Mouse (Mus musculus): ENCODE results near the gene Racgap1. TPM values are rescaled to one million over a fixed set of nuclear protein-coding genes. Genes with fewer than 3 reads are reported as not detected.

Gene Racgap1
- total RNA-seq, 4 experiments from 2014 or later: 9.3 to 11.5 (median 10.2) TPM

DNA sequence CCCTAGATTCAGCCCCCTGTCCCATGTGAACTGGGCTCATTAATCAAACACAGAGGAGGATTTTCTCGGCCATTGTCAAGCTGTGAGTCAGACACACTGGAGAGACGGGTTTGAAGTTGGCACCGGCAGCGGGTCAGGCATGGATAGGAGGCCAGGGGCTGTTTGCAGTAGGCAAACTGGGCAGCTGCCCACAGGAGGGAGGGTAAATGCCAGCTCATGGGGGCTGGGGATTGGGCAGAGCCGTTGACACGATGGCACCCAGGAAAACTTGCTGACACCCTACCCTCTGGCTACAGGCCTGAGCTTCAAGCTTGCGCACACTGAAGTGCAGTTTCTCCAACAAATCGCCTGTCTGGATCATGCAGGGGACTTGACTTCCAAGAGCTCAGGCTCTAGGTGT lies 59.3 kb downstream of the Racgap1 start:
- DNase-seq (ENCODE audit: low spot score in 2 of 2): no peak

DNA sequence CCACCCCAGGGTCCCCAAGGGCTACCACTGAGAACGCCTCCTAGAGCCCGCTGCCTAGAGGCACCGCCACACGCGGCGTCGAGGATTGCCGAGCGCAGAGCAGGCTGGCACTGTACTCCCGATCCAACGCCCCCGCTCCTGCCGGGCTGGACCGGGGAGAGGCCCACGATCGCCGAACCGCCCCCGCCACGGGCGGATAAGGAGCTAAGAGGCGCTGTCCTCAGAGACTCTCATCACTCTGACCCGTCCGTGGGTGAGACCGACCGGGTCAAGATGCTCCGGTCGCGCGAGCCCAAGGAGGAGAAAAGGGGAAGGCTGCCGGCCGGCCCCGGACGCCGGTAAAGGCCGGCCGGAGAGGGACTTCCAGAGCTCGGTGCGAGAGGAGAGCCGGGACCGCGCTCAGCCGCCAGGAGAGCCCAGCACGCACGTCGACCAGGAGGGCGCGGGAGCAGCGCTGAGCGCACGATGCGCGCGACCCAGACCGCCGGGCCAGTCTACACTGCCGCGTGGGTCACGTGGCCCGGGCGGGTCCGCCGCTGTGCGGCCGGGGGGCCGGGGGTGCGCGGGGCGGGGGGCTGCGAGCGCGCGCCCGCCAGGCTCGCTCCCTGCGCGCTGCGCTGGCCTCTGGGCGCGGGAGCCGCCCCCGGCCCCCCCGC lies 60.9 kb downstream of the Racgap1 start, which contains the start of gene Aqp5:
Gene Aqp5 (plus strand): TSS at position 354 of the 656 bp plus-strand sequence.
- DNase-seq (ENCODE audit: low spot score in 2 of 2): no peak

DNA sequence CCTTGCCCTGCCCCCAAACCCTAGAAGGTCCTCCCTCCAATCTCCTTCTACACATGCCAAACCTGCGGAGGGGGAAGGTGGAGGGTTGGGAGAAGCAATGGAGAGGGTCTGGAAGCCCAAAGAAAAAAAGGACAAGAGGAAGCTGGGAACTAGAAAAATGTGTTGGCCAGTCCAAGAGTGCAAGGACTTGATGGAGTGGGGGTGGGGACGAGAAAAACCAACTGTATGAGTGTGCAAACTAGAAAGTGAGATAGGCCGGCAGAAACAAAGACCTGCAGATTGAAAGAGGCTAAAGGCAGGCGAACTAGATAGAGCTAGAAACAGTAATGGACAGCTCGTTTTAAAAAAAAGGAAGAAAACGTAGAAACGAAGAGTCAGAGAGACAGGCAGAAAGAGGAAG lies 61.8 kb downstream of the Racgap1 start:
- DNase-seq (ENCODE audit: low spot score in 2 of 2): no peak

DNA sequence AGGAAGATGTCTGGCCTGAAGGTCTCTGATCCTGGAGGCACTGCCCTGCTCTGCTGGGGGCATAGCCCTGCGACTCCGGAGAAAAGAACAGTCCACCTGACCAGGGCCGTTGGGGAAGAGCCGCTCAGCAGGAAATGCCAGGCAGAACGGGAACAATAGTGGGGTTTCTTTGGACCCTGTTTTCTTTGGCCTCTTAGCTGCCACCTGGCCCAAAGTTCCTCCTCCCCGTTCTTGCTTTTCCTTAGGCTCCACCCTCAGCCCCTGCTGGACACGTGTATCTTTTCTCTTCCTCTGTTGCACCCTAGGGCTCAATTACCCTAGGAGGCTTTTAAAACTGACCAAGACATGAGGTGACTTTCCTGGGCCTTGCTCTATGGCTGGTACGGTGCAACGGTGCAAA lies 62.2 kb downstream of the Racgap1 start:
- no peak for DNase-seq (ENCODE audit: low spot score in 2 of 2)

DNA sequence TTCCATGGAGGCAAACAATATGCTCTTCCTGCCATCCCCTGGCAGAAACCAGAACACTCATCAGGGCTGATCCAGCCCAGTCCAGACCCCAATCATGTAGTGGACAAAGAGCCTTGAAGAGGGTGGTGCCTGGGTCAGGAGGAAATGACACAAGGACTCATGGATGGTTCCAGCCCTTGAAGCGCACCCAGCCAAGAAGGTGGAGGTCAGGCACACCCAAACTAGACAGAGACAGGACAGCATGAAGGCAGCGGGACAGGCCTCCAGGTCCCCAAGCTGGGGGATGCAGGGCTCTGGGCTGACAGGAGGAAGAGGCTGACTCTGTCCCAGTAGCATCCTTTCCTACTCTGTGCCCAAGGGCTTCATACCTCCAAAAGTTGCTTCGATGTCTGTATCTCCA lies 64.9 kb downstream of the Racgap1 start:
- DNase-seq (ENCODE audit: low spot score in 2 of 2): no peak

DNA sequence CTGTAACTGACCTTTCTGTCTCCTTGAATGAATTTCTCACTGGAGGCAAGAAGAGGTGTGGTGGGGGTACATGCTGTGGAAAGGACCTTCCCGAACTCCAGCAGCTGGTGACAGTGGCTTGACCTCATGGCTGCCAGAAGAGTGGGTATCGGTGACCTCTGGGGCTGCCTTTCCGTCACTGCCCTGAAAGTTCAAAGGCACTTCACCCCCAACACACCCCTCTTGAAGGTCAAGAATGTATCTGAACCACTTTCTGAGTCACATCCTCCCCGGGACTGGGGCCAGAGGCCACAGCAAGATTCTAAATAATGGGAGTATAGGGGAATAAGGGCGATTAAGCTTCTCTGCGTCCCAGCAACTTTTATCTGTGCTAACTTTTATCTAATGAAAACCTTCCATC lies 65.7 kb downstream of the Racgap1 start:
- DNase-seq (ENCODE audit: low spot score in 2 of 2): no peak

DNA sequence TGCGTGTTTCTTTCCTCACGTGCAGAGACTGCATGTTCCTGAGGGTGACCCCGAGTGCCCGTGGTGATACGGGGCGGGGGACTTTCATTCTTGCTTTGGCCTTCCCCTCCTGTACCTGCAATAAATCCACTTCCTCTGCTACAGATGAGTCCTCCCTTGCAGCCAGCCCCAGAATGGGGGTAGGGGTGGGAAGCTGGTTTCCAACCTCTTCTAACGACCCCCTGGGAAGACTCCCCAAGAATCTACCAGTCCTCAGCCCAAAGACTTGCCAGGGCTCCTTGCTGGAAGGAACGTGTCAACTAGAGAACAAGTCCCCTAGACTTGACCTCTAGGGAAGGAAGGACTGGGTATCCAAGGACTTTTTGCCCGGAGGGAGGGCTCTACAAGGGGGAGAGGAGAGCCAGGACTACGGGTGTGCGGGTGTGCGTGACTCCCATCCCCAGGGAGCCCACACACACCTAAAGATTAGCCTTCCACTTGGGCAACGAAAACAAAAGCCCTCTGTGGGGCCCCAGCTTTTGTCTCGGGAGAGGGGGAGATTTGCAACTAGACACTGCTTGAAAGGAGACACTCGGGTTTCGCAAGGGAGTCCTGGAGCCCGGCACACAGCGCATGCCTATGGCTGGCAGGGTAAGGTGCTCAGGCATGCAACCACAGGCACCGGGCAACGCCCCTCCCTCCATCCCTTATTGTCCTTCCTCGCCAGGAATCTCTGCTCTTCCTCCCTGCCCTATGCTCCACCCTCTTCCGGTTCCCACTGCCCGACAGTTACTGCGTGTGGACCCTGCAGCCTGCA lies 66.9 kb downstream of the Racgap1 start:
- no peak for DNase-seq (ENCODE audit: low spot score in 2 of 2)

DNA sequence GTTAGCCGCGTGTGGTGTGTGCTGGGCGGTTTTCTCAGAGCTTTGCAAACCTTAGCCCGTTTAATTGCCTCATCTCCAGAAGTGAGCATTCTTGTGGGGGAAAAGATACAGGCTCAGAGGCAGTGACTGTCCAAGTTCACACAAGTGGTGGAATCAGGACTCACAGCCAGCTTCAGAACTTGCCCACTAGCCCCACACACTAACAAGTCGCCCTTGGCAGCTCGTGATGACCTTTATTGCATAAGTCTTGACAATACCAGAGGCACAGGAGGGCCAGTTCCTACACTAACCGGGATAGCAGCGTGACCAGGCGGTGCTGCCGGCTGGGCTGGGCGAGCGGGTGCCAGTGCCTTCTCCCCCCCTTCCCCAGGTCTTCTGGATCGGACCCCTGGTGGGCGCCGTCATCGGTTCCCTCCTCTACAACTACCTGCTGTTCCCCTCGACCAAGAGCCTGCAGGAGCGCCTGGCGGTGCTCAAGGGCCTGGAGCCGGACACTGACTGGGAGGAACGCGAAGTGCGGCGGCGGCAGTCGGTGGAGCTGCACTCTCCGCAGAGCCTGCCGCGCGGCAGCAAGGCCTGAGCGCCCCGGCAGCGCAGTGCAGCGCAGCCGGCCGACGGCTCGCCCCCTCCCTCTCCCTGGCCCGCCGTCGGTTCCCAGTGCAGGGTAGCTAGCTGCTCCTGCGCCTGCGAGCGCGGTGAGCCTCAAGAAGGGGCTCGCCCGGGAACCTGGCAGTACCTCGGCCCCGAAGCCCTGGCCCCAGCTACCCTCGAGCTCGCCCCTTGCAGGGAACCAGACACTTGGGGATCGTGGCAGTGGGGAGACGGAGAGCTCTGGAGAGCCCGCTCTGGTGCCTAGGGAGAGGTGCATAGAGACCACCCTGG lies 67.8 kb downstream of the Racgap1 start:
- DNase-seq (ENCODE audit: low spot score in 2 of 2): no peak

DNA sequence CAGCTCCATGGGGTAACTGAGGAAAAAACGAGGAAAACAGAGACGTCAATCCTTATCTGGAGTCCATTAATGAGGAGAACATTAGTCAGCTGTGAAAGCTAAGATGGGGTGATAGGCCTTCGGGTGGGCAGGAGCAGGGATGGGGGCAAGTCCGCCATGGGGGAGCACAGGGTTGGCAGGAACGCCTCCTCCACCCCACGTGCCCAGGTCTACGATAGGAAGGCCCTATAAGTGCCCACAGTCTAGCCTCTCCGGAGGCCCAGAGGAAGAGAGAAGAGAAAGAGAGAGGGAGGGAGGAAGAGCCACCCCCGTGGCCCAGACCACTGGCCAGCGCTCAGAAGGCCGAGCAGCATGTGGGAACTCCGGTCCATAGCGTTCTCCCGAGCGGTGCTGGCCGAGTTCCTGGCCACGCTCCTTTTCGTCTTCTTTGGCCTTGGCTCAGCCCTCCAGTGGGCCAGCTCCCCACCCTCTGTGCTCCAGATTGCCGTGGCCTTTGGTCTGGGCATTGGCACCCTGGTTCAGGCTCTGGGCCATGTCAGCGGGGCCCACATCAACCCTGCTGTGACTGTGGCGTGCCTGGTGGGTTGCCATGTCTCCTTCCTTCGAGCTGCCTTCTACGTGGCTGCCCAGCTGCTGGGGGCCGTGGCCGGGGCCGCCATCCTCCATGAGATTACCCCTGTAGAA lies 72.5 kb downstream of the Racgap1 start, which contains the start of gene Aqp2:
Gene Aqp2 (plus strand): TSS at position 254 of the 684 bp plus-strand sequence.
- DNase-seq (ENCODE audit: low spot score in 2 of 2): no peak

Other genes starting within 250 kb of the Racgap1 start
- 10 to 100 TPM; 19.1 to 22.9 (median 19.5) TPM for gene Nckap5l, start 193.9 kb downstream of the Racgap1 start, total RNA-seq (2022)
- gene Bcdin3d, start 176.9 kb downstream of the Racgap1 start, total RNA-seq (2022): 1 to 10 TPM; 4.5 to 6.2 (median 6.2) TPM
- 100 to 1,000 TPM; 421 to 457 (median 452) TPM for gene Faim2, start 123.5 kb downstream of the Racgap1 start, total RNA-seq (2022)
- gene Aqp2, start 72.6 kb downstream of the Racgap1 start, total RNA-seq (2022): under 1 TPM in 1 of 4 experiments, not detected in 3; 0.39 TPM
- under 1 TPM in 3 of 4 experiments, not detected in 1; 0.35 to 0.51 (median 0.46) TPM for gene Aqp5, start 60.9 kb downstream of the Racgap1 start, total RNA-seq (2022)
- gene Aqp6, start 50.3 kb downstream of the Racgap1 start, total RNA-seq (2022): 1 to 10 TPM in 2 of 4 experiments, under 1 TPM in 2; 0.42 to 1.1 (median 0.77) TPM
- gene Asic1, start 18.7 kb upstream of the Racgap1 start, total RNA-seq (2022): 10 to 100 TPM; 68.4 to 78.4 (median 74.8) TPM
- gene Smarcd1, start 50.5 kb upstream of the Racgap1 start, total RNA-seq (2022): 100 to 1,000 TPM; 152 to 159 (median 156) TPM
- 1 to 10 TPM; 3.4 to 9.2 (median 4.9) TPM for gene Gm17349, start 53.8 kb upstream of the Racgap1 start, total RNA-seq (2022)
- gene Gpd1, start 65.9 kb upstream of the Racgap1 start, total RNA-seq (2022): 10 to 100 TPM; 72.7 to 86.4 (median 80.4) TPM
- gene Cox14, start 74.0 kb upstream of the Racgap1 start, total RNA-seq (2022): 100 to 1,000 TPM; 113 to 131 (median 118) TPM
- 10 to 100 TPM; 31.1 to 37.2 (median 33.9) TPM for gene Cers5, start 121.2 kb upstream of the Racgap1 start, total RNA-seq (2022)
- gene Lima1, start 223.8 kb upstream of the Racgap1 start, total RNA-seq (2022): 10 to 100 TPM in 3 of 4 experiments, 1 to 10 TPM in 1; 8.6 to 12.5 (median 10.2) TPM

All from left cerebral cortex, adult 8-10 months (tissue).